Mouse (Mus musculus) heart, adult 11 months (tissue): ENCODE results near the gene Matn4.

Source experiments
- DNase-seq: peaks from one replicate; pipeline ENCODE4 v3.0.0; 2022

Matn4 gene

GRCm38 (mm10) chr2:164435216-164436090, 30.5 kb upstream of the Matn4 start:
- DNase-seq: no peak

- no peak for DNase-seq
These were observed 29.7 kb upstream of the Matn4 start for GRCm38 (mm10) chr2:164434681-164435080.

- no peak for DNase-seq
These were observed 28.4 kb upstream of the Matn4 start for GRCm38 (mm10) chr2:164433278-164433895.

- DNase-seq: peak; percentile 95
These were observed 27.7 kb upstream of the Matn4 start for GRCm38 (mm10) chr2:164432541-164433191.

GRCm38 (mm10) chr2:164431676-164432465, 26.9 kb upstream of the Matn4 start:
- DNase-seq: peak; percentile 92

- DNase-seq: no peak
These were observed 25.7 kb upstream of the Matn4 start for GRCm38 (mm10) chr2:164430697-164431096.

GRCm38 (mm10) chr2:164429881-164430615, 25.1 kb upstream of the Matn4 start:
- DNase-seq: no peak

GRCm38 (mm10) chr2:164428451-164428850, 23.5 kb upstream of the Matn4 start:
- DNase-seq: no peak

GRCm38 (mm10) chr2:164426952-164427351, 22.0 kb upstream of the Matn4 start:
- no peak for DNase-seq

- no peak for DNase-seq
These were observed 21.2 kb upstream of the Matn4 start for GRCm38 (mm10) chr2:164426121-164426520.

GRCm38 (mm10) chr2:164425401-164425800, 20.4 kb upstream of the Matn4 start:
- DNase-seq: no peak

GRCm38 (mm10) chr2:164424406-164424805, 19.4 kb upstream of the Matn4 start:
- DNase-seq: no peak

GRCm38 (mm10) chr2:164423464-164423863, 18.5 kb upstream of the Matn4 start:
- DNase-seq: no peak

GRCm38 (mm10) chr2:164422675-164423393, 17.9 kb upstream of the Matn4 start:
- DNase-seq: no peak

- no peak for DNase-seq
These were observed 17.0 kb upstream of the Matn4 start for GRCm38 (mm10) chr2:164421979-164422378.

- DNase-seq: no peak
These were observed 16.3 kb upstream of the Matn4 start for GRCm38 (mm10) chr2:164421306-164421705.

GRCm38 (mm10) chr2:164419489-164419888, 14.5 kb upstream of the Matn4 start:
- no peak for DNase-seq

- DNase-seq: peak; percentile 62
These were observed 13.4 kb upstream of the Matn4 start for GRCm38 (mm10) chr2:164418308-164418875.

GRCm38 (mm10) chr2:164417198-164417597, 12.2 kb upstream of the Matn4 start:
- DNase-seq: no peak

- no peak for DNase-seq
These were observed 9.6 kb upstream of the Matn4 start for GRCm38 (mm10) chr2:164414581-164414980.

- no peak for DNase-seq
These were observed 9.2 kb upstream of the Matn4 start for GRCm38 (mm10) chr2:164414167-164414566.
